Mouse (Mus musculus): Measurements from ENCODE around the gene Spns3. TPM values are rescaled to one million over a fixed set of nuclear protein-coding genes. Genes with fewer than 3 reads are reported as not detected.

The Spns3 gene
- polyA plus RNA-seq, 1 experiment from 2014 or later, result not detected

DNA sequence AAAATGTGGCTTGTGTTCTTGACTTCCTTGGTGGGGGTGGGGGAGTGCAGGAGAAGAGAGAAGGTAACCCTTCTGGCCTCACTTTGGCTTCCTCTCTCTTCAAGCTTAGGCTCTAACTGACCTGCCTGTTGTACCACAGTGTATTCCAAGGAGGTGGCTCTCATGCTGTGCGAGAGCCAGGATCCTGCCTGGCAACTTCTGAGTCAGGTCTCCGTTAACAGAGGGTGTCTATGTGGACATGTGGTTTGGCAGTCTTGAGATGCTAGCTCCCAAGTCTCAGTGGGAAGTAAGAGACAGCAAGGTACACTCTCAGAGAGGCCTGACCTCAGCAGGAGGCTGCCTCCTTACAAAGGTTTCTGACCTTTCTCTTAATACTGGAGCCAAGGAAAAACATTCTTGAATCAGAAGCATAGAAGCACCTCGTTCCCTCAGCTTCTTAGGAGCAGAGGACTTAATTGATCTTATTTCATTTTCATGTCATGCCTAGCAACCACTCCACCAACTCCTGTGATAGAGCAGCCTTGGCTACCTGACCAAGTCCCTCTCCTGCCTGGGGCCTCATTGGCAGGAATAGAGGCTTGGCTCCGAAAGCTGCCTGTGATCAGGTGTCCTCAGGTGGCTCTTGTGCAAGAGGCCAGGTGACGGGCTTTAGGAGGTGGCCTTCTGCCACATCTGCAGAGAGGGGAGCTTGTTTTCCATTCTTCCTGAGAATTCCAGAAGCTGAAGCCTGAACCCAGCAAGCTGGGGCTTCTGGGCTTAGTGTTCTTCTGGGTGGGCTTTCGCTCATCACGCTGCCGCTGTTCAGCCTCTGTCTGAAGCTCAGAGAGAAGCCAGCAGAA is 31.5 kb upstream of the Spns3 start:
- 65% methylated on average over 8 of the region's 8 CpGs for WGBS

DNA sequence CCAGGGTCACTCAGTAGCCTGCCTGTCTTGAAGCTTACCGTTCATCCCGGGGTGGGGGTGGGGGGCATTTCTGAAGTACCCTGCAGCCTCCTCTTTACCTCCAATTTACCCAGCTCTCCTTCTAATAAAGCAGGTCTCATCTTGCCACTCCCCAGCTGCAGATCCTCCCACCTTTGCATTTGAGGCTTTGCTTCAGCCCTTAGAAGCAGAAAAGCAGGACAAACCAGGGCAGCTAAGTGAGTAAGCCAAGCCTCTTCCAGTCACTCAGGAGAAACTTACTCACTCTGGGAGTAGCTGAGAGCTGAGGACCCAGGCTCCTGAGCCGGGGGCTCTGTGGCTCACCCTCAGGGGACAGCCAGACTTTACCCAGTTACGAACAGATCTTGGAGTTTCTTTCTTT is 28.2 kb upstream of the Spns3 start:
- Histone ChIP-seq H3K4me1 (ENCODE audit: insufficient read depth) (no peaks in the 10 kb centered on the region), H3K9me3 (ENCODE audit: low read depth, low read length) (no peaks in the 10 kb centered on the region), H3K36me3 (ENCODE audit: insufficient read depth) (no peaks in the 10 kb centered on the region), H3K9ac (no peak overlapping the region), H3K27ac (ENCODE audit: low read depth) (no peak overlapping the region), H3K27me3 (ENCODE audit: insufficient read depth, low read length) (no peaks in the 10 kb centered on the region), H3K4me3 (ENCODE audit: low read depth, low read length) (no peak overlapping the region), H3K4me2 (no peak overlapping the region)
- 73% methylated on average over 4 of the region's 4 CpGs for WGBS
- ATAC-seq (ENCODE audit: insufficient read depth) (no peak), DNase-seq (no peak)
- no peak for TF ChIP-seq CTCF (IDR thresholded peaks at IDR 0.05; ENCODE audit: low read depth)

More for the DNA sequence above, 31.5 kb upstream of the Spns3 start:
- TF ChIP-seq CTCF (IDR thresholded peaks at IDR 0.05; ENCODE audit: low read depth), result no peak
- no peaks in the 10 kb centered on the region for H3K27me3 ChIP-seq (ENCODE audit: insufficient read depth, low read length)
- no peaks in the 10 kb centered on the region for H3K36me3 ChIP-seq (ENCODE audit: insufficient read depth)
- no peak overlapping the region for H3K9ac ChIP-seq
- H3K27ac ChIP-seq (ENCODE audit: low read depth), result no peak overlapping the region
- no peaks in the 10 kb centered on the region for H3K9me3 ChIP-seq (ENCODE audit: low read depth, low read length)
- no peak overlapping the region for H3K4me2 ChIP-seq
- DNase-seq, result peak; percentile 15
- no peaks in the 10 kb centered on the region for H3K4me1 ChIP-seq (ENCODE audit: insufficient read depth)
- no peak overlapping the region for H3K4me3 ChIP-seq (ENCODE audit: low read depth, low read length)
- ATAC-seq (ENCODE audit: insufficient read depth), result no peak

DNA sequence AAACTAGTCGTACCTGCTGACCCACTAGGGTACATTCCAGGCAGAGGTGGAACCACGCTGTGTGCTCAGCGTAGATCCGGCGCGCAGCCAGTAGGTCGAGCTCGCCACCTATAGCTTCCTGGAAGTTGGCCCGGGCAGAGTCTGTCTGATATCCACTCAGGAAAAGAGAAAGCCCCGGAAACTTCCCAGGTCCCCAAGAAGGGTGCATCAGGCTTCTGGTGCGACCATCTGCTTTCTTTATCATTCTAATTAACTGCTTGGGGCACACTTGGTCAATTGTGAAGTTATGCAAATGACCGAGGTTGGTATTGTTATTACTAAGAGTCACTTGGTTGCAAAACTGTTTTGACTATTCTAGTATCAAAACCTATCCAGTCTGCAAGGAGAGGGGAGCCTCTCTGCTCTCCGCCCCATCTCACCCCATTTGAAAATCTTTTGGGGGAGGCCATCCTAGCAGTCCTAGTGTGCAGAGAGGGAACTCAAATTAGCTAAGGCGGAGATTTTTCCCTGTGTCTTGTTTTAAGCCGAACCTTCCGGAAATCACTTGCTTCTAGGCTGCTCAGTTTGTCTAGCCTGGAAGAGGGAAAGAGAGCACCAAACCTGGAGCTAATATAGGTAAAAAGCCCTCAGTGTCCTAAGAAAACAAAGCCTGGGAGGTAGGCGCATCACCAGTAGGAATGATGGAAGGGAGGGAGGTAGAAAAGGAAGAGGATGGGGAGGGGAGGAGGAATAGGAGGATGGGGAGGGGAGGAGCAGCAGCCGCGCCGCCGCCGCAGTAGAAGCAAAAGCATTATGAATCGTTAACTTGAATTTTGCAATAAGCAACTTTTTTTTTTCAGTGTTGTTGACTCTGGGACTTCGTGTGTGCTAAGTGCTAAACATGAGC is 26.4 kb upstream of the Spns3 start:
- peak; percentile 9; the same call in 1 of the 2 replicates for TF ChIP-seq CTCF (IDR thresholded peaks at IDR 0.05; ENCODE audit: low read depth)
- Histone ChIP-seq H3K9ac (peak overlapping the region; percentile 5), H3K4me2 (peak overlapping the region; percentile 65), H3K27me3 (ENCODE audit: insufficient read depth, low read length) (no peaks in the 10 kb centered on the region), H3K4me1 (ENCODE audit: insufficient read depth) (no peaks in the 10 kb centered on the region), H3K36me3 (ENCODE audit: insufficient read depth) (no peaks in the 10 kb centered on the region), H3K27ac (ENCODE audit: low read depth) (no peak overlapping the region), H3K4me3 (ENCODE audit: low read depth, low read length) (peak overlapping the region; percentile 27), H3K9me3 (ENCODE audit: low read depth, low read length) (no peaks in the 10 kb centered on the region)
- peak; percentile 41 for DNase-seq
- 3% methylated on average over 24 of the region's 24 CpGs for WGBS
- ATAC-seq (ENCODE audit: insufficient read depth), result no peak

DNA sequence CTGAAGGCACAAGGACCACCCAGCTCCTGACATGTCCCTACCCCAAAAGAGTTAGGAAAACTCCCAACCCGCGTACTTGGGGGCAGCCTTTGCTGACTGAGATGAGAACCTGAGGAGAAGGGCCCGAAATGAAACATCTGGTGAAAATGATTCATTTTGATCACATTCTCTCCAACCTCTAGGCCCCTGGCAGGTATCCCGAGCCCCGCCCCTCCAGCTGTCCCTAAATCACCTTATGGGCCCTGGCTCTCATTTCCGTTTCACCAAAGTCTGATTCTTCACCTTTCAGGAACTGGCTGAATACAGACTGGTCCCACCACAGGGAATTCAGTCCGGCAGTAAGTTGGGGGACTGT is 25.8 kb upstream of the Spns3 start:
- no peak overlapping the region for H3K27ac ChIP-seq (ENCODE audit: low read depth)
- H3K4me1 ChIP-seq (ENCODE audit: insufficient read depth), result no peaks in the 10 kb centered on the region
- no peaks in the 10 kb centered on the region for H3K9me3 ChIP-seq (ENCODE audit: low read depth, low read length)
- TF ChIP-seq CTCF (IDR thresholded peaks at IDR 0.05; ENCODE audit: low read depth), result no peak
- no peaks in the 10 kb centered on the region for H3K36me3 ChIP-seq (ENCODE audit: insufficient read depth)
- DNase-seq, result no peak
- no peak for ATAC-seq (ENCODE audit: insufficient read depth)
- WGBS, result 18% methylated on average over 7 of the region's 7 CpGs
- H3K9ac ChIP-seq, result peak overlapping the region; percentile 5; the same call in 1 of the 2 replicates
- peak overlapping the region; percentile 27 for H3K4me3 ChIP-seq (ENCODE audit: low read depth, low read length)
- H3K27me3 ChIP-seq (ENCODE audit: insufficient read depth, low read length), result 0 out of 2 replicates have a peak, but pooled peaks cover 4% of the 10 kb centered on the region
- peak overlapping the region; percentile 65 for H3K4me2 ChIP-seq

DNA sequence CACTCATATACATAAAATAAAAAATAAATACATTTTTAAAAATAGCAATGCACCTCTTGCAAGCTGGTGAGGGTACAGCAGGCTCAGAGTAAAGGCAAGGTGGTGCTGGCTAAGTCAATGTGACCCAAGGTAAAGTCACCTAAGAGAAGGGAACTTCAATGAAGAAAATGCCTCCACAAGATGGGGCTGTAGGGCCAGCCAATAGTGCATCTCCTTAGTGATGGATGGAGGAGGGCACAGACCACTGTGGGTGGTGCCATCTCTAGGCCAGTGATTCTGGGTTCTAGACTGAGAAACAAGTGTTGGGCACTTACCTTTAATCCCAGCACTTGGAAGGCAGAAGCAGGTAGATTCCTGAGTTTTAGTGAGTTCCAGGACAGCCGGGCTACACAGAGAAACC is 23.5 kb upstream of the Spns3 start:
- DNase-seq, result peak; percentile 55
- 80% methylated on average over 1 of the region's 1 CpGs for WGBS

DNA sequence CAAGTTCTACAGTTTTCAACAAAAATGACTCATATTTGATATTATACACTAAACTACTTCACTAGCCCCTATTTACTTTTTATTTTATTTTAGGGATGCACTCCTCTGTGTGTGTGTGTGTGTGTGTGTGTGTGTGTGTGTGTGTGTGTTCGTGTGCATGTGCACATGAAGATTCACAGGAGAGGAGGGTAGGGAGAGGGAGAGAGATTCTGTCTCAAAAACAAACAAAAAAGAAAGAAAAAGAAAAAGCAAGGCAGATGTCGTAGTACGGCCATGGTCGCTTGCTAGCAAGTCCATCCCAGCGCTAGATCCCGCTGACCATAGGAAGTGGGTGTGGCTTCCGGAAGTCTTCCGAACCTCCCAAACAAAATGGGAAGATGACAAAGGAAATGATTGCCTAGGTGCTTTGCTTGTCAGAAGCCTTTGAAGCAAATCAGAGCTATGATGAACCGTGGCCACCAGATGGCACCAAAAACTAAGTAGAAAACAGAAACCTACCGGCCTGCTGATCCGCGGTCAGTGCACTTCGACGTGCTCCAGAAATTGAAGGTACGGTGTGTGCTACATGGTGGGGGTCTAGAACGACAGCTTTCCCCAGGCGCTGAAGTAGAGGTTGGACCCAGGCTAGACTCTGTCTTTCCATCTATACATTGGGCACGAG is 20.1 kb upstream of the Spns3 start:
- H3K4me1 ChIP-seq (ENCODE audit: insufficient read depth), result no peaks in the 10 kb centered on the region
- 0 out of 2 replicates have a peak overlapping the region, but pooled peaks have one; percentile 8 for H3K4me3 ChIP-seq (ENCODE audit: low read depth, low read length)
- peak; percentile 95 for DNase-seq
- H3K9me3 ChIP-seq (ENCODE audit: low read depth, low read length), result no peaks in the 10 kb centered on the region
- peak; percentile 83 for TF ChIP-seq CTCF (IDR thresholded peaks at IDR 0.05; ENCODE audit: low read depth)
- 0 out of 2 replicates have a peak, but pooled peaks cover 7% of the 10 kb centered on the region for H3K27me3 ChIP-seq (ENCODE audit: insufficient read depth, low read length)
- 2% methylated on average over 18 of the region's 18 CpGs for WGBS
- peak overlapping the region; percentile 52 for H3K4me2 ChIP-seq
- no peaks in the 10 kb centered on the region for H3K36me3 ChIP-seq (ENCODE audit: insufficient read depth)
- no peak overlapping the region for H3K9ac ChIP-seq
- peak; percentile 56 for ATAC-seq (ENCODE audit: insufficient read depth)
- H3K27ac ChIP-seq (ENCODE audit: low read depth), result no peak overlapping the region

More for the DNA sequence above, 23.5 kb upstream of the Spns3 start:
- Histone ChIP-seq H3K4me1 (ENCODE audit: insufficient read depth) (no peaks in the 10 kb centered on the region), H3K36me3 (ENCODE audit: insufficient read depth) (no peaks in the 10 kb centered on the region), H3K9ac (no peak overlapping the region), H3K4me3 (ENCODE audit: low read depth, low read length) (no peak overlapping the region), H3K27me3 (ENCODE audit: insufficient read depth, low read length) (0 out of 2 replicates have a peak, but pooled peaks cover 7% of the 10 kb centered on the region), H3K27ac (ENCODE audit: low read depth) (no peak overlapping the region), H3K9me3 (ENCODE audit: low read depth, low read length) (no peaks in the 10 kb centered on the region), H3K4me2 (no peak overlapping the region)
- ATAC-seq (ENCODE audit: insufficient read depth), result no peak
- TF ChIP-seq CTCF (IDR thresholded peaks at IDR 0.05; ENCODE audit: low read depth), result peak; percentile 60
